Mouse (Mus musculus) embryonic facial prominence, embryonic 15.5 days (tissue): ENCODE data around the gene Cyp17a1. TPM values are rescaled to one million over a fixed set of nuclear protein-coding genes. Genes with fewer than 3 reads are reported as not detected.

Source experiments
- ATAC-seq: fragments of 200-750 bp; cut with Nextera tagmentation; 2 replicates; pipeline ENCODE4 v1.8.0; 2017; ENCODE audit warnings: low read depth, moderate TSS enrichment; ENCODE audit not compliant: insufficient number of reproducible peaks, low FRiP score, low TSS enrichment
- H3K27ac ChIP-seq: fragments of 300-500 bp; sonication (generic); replicated peaks from 2 replicates; pipeline ENCODE4 v1.5.1; 2015; ENCODE audit warnings: mild to moderate bottlenecking, inconsistent platforms
- H3K27me3 ChIP-seq: fragments of 300-500 bp; sonication (generic); 2 replicates; pipeline ENCODE4 v1.6.1; 2015; ENCODE audit warnings: inconsistent platforms
- H3K36me3 ChIP-seq: fragments of 300-500 bp; sonication (generic); 2 replicates; pipeline ENCODE4 v1.6.1; 2015; ENCODE audit warnings: mild to moderate bottlenecking, inconsistent platforms
- H3K4me1 ChIP-seq: fragments of 300-500 bp; sonication (generic); 2 replicates; pipeline ENCODE4 v1.6.1; 2015; ENCODE audit warnings: inconsistent platforms
- H3K4me2 ChIP-seq: fragments of 300-500 bp; sonication (generic); replicated peaks from 2 replicates; pipeline ENCODE4 v1.6.1; 2015; ENCODE audit warnings: mild to moderate bottlenecking, inconsistent platforms
- H3K4me3 ChIP-seq: fragments of 300-500 bp; sonication (generic); replicated peaks from 2 replicates; pipeline ENCODE4 v1.5.1; 2015; ENCODE audit warnings: mild to moderate bottlenecking, inconsistent platforms
- H3K9ac ChIP-seq: fragments of 300-500 bp; sonication (generic); 2 replicates; pipeline ENCODE4 v1.6.1; 2015; ENCODE audit warnings: inconsistent platforms
- H3K9me3 ChIP-seq: fragments of 300-500 bp; sonication (generic); replicated peaks from 2 replicates; pipeline ENCODE4 v1.6.1; 2016; ENCODE audit warnings: inconsistent platforms
- WGBS: fragments of 180-500 bp; shearing (Covaris S2); methylation state at CpG from one replicate; pipeline ENCODE4 v1.1.7; 2015; 5-methylcytosine and 5-hydroxymethylcytosine counted together
- polyA plus RNA-seq: library from polyadenylated mRNA; unstranded; fragments of >200 nt; fragmentation: Nextera tagmentation; extraction: Ambion mirVana; gene quantifications from 2 replicates; pipeline ENCODE4 v1.2.1, GENCODE M21; 2015

Gene Cyp17a1
- polyA plus RNA-seq, 1 experiment from 2014 or later: 1.1 TPM

DNA sequence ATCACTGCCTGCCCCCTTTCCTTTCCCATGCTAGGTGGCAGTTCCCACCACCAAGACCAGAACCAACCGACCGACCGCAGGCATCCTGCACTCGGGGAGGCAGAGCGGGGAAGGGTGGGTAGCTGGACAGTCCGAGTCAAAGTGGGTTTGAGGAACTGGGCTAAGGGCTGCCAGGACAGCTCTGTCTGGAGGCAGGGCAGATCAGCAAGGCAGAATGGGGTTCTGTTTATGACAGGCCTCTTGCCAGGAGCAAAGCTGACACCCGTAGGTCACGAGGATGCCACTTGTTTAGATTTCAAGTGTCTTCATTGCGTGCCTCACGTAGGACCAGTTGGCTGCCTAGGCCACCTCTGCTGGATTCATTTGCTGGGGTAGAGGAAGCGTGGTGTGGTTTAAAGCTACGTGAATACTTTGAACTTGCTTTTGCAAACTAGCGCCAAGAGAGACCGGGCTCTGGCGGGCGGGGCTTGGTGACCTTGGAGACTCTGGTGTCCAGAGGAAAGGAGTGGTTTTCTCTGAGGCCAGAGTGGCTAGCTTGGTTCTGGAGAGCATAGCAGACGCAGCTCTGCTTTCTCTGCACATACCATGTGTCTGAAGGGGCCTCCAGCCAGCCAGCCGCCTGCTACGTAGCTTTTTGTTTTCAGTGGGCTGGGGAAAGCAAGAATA lies 31.4 kb downstream of the Cyp17a1 start:
- H3K27ac ChIP-seq: peak overlapping the region; percentile 90
- no peak for ATAC-seq
- no peaks in the 10 kb centered on the region for H3K9me3 ChIP-seq
- no peaks in the 10 kb centered on the region for H3K27me3 ChIP-seq
- H3K4me3 ChIP-seq: no peak overlapping the region
- WGBS: 51% methylated on average over 19 of the region's 19 CpGs
- no peak overlapping the region; the same call in 1 of the 2 replicates for H3K9ac ChIP-seq
- peaks cover 11% of the 10 kb centered on the region; the same call in 1 of the 2 replicates for H3K36me3 ChIP-seq
- peaks cover 89% of the 10 kb centered on the region for H3K4me1 ChIP-seq
- 0 out of 2 replicates have a peak overlapping the region, but pooled peaks have one; percentile 12 for H3K4me2 ChIP-seq

DNA sequence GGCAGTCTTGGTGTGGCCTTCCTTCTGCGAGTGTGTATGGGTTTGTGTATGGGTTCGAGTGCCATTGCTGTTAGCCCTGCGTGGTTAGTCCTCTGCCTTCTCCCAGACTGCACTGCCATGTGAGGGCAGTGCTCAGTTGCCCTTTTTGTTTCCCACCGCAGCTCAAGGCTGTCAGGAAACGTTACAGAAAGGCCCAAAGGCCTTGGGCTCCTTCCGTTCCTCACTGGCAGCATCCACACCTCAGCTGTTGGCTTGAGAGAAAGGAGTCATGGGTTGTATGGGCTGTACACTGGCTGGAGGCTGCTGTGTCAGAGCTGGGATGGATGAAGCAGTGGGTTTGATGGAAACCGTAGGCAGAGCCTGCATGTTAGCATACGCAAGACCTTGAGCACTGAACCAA lies 32.2 kb downstream of the Cyp17a1 start:
- WGBS: 79% methylated on average over 8 of the region's 8 CpGs
- Histone ChIP-seq H3K36me3 (peaks cover 11% of the 10 kb centered on the region; the same call in 1 of the 2 replicates), H3K4me1 (peaks cover 87% of the 10 kb centered on the region), H3K27ac (no peak overlapping the region), H3K4me2 (no peak overlapping the region), H3K9me3 (no peaks in the 10 kb centered on the region), H3K27me3 (no peaks in the 10 kb centered on the region), H3K4me3 (no peak overlapping the region), H3K9ac (no peak overlapping the region)
- no peak for ATAC-seq

DNA sequence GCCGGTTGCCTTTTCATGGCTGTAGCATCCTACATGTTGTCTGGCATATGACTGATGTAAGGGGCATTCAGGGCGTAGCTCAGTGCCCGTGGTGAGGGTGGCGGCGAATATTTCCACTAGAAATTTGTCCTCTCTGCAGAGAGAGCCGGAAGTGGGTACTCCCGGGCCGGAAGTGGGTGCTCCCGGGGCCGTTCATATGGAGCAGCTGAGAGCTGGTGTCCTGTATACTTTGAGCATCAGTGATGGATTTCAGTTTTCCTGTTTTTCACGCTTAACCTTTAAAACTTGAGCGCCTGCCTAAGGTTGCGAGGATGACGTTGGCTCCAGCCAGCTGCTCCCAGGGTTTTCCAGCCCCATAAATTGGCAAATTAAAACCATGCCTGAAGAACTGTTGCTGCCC lies 33.5 kb downstream of the Cyp17a1 start:
- H3K4me2 ChIP-seq: no peak overlapping the region
- H3K27me3 ChIP-seq: no peaks in the 10 kb centered on the region
- peaks cover 78% of the 10 kb centered on the region for H3K4me1 ChIP-seq
- H3K4me3 ChIP-seq: no peak overlapping the region
- H3K9ac ChIP-seq: no peak overlapping the region
- peak overlapping the region; percentile 71 for H3K27ac ChIP-seq
- H3K36me3 ChIP-seq: peaks cover 10% of the 10 kb centered on the region; the same call in 1 of the 2 replicates
- H3K9me3 ChIP-seq: no peaks in the 10 kb centered on the region
- 52% methylated on average over 14 of the region's 14 CpGs for WGBS
- peak; percentile 12; the same call in 1 of the 2 replicates for ATAC-seq

DNA sequence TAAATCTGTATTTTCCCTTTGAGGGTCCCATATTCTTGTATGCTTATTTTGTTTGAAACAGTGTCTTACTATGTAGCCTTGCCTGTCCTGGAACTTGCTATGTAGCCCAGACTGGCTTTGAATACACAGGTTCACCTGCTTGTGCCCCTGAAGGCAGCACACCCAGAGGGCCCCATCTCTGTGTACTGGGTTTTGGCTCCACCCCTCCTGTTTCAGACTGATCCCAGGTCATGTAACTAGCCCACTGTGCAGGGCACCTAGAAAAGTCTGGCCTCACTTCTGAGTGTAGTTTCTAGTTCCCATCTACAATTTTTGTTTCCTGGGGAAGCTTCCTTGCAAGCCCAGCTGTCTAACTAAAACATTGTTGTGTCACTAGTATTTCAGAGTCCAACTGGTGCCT lies 33.9 kb downstream of the Cyp17a1 start:
- peaks cover 73% of the 10 kb centered on the region for H3K4me1 ChIP-seq

DNA sequence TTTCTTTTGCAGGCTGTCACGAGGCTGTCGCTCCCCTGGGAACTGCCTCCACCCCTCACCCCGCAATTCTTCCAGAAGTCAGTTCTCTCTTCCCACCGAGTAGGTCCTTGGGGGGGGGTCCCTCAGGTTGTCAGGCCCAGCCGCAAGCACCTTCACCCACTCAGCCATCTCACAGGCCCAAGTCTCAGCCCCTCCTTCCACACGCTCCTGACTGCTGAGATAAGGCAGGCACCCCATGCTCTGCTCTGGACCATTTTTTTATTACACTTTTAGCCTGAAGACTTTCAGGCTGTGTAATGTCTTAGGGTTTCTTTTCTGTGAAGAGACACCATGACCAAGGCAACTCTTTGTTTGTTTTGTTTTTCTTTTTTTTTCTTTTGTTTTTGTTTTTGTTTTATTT lies 35.4 kb downstream of the Cyp17a1 start:
- H3K9me3 ChIP-seq: no peaks in the 10 kb centered on the region
- no peak overlapping the region for H3K27ac ChIP-seq
- H3K27me3 ChIP-seq: no peaks in the 10 kb centered on the region
- peaks cover 61% of the 10 kb centered on the region for H3K4me1 ChIP-seq
- WGBS: 70% methylated on average over 6 of the region's 6 CpGs
- H3K9ac ChIP-seq: no peak overlapping the region
- H3K4me2 ChIP-seq: no peak overlapping the region
- peaks cover 8% of the 10 kb centered on the region; the same call in 1 of the 2 replicates for H3K36me3 ChIP-seq
- no peak overlapping the region for H3K4me3 ChIP-seq
- ATAC-seq: no peak

More for the DNA sequence above, 33.9 kb downstream of the Cyp17a1 start:
- H3K27me3 ChIP-seq: no peaks in the 10 kb centered on the region
- no peak for ATAC-seq
- H3K27ac ChIP-seq: peak overlapping the region; percentile 71
- peaks cover 8% of the 10 kb centered on the region; the same call in 1 of the 2 replicates for H3K36me3 ChIP-seq
- no peak overlapping the region for H3K4me3 ChIP-seq
- no peak overlapping the region for H3K4me2 ChIP-seq
- no peaks in the 10 kb centered on the region for H3K9me3 ChIP-seq
- no peak overlapping the region for H3K9ac ChIP-seq

DNA sequence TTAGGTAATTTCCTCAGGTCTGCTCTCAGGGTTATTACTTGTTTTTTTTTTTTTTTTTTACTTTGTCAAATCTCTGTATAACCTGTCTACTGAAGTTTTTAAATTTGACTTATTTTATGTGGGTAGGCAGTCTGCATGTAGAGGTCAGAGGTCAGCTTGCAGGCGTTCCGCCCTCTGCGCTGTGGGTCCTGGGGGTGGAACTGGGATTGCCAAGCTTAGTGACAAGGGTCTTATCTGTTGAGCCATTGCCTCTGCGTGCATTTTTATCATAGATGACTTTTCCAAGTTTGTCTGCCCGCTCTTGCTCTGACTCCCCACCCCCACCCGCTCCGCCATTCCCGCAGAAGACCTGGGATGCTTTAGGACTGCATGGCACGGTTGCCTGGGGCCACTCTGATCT lies 37.2 kb downstream of the Cyp17a1 start:
- H3K4me1 ChIP-seq: peaks cover 44% of the 10 kb centered on the region
- ATAC-seq: no peak
- no peak overlapping the region for H3K4me3 ChIP-seq
- H3K27ac ChIP-seq: no peak overlapping the region
- H3K9me3 ChIP-seq: no peaks in the 10 kb centered on the region
- H3K27me3 ChIP-seq: no peaks in the 10 kb centered on the region
- peaks cover 8% of the 10 kb centered on the region; the same call in 1 of the 2 replicates for H3K36me3 ChIP-seq
- no peak overlapping the region for H3K4me2 ChIP-seq
- WGBS: 59% methylated on average over 9 of the region's 9 CpGs
- H3K9ac ChIP-seq: no peak overlapping the region

DNA sequence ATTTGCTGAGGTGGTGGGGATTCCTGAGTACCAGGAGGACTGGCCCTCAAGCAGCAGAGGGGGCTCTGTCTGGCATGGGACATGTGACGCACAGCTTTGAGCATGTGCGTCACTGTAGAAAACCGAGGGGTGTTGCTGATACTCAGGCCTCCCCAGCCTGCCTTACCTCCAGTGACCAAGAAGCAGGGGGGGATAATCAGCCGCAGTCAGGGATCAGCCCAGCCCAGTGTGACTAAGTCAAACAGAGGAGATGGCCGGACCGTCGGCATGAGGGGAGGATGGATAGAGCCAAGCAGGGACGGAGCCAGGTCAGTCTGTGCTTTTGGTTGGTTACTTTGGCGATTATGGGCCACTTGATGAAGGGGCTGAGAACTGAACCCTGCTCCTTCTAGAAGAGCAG lies 41.3 kb downstream of the Cyp17a1 start:
- no peak overlapping the region for H3K4me2 ChIP-seq
- ATAC-seq: no peak
- H3K9ac ChIP-seq: no peak overlapping the region
- H3K4me3 ChIP-seq: no peak overlapping the region
- WGBS: 86% methylated on average over 9 of the region's 9 CpGs
- no peaks in the 10 kb centered on the region for H3K27me3 ChIP-seq
- peaks cover 25% of the 10 kb centered on the region for H3K4me1 ChIP-seq
- no peak overlapping the region for H3K27ac ChIP-seq
- 0 out of 2 replicates have a peak, but pooled peaks cover 5% of the 10 kb centered on the region for H3K36me3 ChIP-seq
- H3K9me3 ChIP-seq: no peaks in the 10 kb centered on the region

DNA sequence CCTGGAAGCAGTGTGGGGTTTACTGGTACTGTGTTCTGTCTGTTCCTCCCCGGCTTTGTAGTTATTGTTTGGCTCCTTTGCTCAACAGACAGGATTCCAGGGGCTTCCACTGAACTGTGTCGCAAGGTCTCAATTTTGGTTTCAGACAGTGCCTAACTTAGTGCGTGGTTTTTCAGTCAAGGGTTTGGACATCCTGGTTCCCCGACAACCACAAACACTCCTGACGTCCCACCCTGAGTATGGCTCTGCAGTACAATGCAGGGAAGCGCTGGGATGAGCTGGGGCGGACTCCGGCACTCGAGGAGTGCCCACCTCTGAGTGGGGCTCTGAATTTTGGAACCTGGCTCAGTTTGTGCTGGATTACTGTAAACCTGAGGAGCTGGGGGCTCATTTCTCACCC lies 43.2 kb downstream of the Cyp17a1 start:
- H3K27ac ChIP-seq: no peak overlapping the region; the same call in 1 of the 2 replicates
- no peaks in the 10 kb centered on the region for H3K27me3 ChIP-seq
- peaks cover 11% of the 10 kb centered on the region; the same call in 1 of the 2 replicates for H3K36me3 ChIP-seq
- no peak overlapping the region for H3K9ac ChIP-seq
- no peak overlapping the region for H3K4me3 ChIP-seq
- no peak overlapping the region for H3K4me2 ChIP-seq
- H3K4me1 ChIP-seq: peaks cover 25% of the 10 kb centered on the region
- ATAC-seq: no peak
- H3K9me3 ChIP-seq: no peaks in the 10 kb centered on the region
- WGBS: 69% methylated on average over 9 of the region's 9 CpGs

DNA sequence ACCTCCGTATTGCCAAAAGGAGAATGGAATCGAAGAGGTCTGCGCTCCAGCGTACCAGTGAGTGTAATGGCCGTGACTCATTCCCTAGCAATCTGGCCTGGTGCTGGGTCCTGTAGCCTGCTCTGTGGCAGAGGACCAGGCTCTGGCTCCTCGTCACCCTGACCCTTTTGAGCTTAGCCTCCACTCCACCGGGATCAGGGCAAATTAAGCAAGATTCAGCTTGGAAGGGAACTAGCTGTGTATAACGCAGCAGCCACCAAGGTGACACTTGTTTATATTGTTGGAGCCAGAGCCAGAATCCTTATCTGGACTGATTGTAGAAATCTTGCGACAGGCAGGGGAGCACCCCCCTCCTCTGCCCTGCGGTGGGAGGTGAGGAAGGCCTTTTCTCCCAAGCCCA lies 44.6 kb downstream of the Cyp17a1 start:
- ATAC-seq: no peak
- 89% methylated on average over 10 of the region's 10 CpGs for WGBS
- Histone ChIP-seq H3K9me3 (no peaks in the 10 kb centered on the region), H3K36me3 (peaks cover 11% of the 10 kb centered on the region; the same call in 1 of the 2 replicates), H3K27me3 (no peaks in the 10 kb centered on the region), H3K27ac (no peak overlapping the region), H3K4me2 (no peak overlapping the region), H3K9ac (no peak overlapping the region), H3K4me3 (no peak overlapping the region), H3K4me1 (peaks cover 37% of the 10 kb centered on the region)

DNA sequence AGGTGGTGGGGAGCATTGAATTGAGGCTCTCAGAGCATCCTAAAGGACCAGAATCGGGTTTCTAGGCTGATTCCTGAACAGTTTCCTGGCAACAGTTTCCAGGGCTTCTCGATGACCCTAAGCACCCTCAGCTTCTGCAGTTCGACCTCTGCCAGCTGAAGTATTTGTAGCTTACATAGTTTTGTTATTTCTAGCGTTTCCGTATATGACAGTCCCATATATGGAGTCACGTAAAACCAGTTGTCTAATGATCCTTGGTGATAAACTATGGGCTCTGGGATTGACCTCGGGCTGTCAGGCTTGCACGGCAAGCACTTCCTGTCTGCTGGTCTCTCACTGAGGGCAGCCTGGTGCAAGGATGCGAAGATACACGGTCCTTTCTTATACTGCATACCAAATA lies 47.5 kb downstream of the Cyp17a1 start:
- no peak overlapping the region for H3K9ac ChIP-seq
- WGBS: 60% methylated on average over 10 of the region's 10 CpGs
- H3K27me3 ChIP-seq: no peaks in the 10 kb centered on the region
- H3K27ac ChIP-seq: no peak overlapping the region; the same call in 1 of the 2 replicates
- peaks cover 11% of the 10 kb centered on the region; the same call in 1 of the 2 replicates for H3K36me3 ChIP-seq
- ATAC-seq: no peak
- H3K4me1 ChIP-seq: peaks cover 62% of the 10 kb centered on the region
- H3K9me3 ChIP-seq: no peaks in the 10 kb centered on the region
- no peak overlapping the region for H3K4me3 ChIP-seq
- no peak overlapping the region for H3K4me2 ChIP-seq

DNA sequence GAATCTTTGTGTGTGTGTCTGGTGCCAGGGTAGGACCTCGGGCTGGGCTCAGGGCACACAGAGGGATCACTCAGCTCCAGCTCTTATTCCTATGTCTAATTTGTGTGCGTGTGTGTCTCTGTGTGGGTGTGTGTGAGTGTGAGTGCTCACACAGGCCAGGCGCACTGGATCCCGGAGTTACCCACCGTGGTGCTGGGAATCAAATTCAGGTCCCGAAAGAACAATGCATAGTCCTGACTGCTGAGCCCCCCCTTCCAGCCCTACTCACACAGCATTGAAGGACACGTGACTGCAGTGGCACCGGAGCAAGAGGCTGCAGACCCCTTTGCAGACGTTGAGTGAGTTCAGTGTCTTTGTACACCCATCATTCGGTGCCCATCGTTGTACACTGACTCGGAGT lies 48.0 kb downstream of the Cyp17a1 start:
- Histone ChIP-seq H3K27ac (no peak overlapping the region; the same call in 1 of the 2 replicates), H3K4me3 (0 out of 2 replicates have a peak overlapping the region, but pooled peaks have one; percentile 35), H3K9me3 (no peaks in the 10 kb centered on the region), H3K9ac (no peak overlapping the region), H3K27me3 (no peaks in the 10 kb centered on the region), H3K4me1 (peaks cover 62% of the 10 kb centered on the region), H3K36me3 (peaks cover 11% of the 10 kb centered on the region; the same call in 1 of the 2 replicates), H3K4me2 (no peak overlapping the region)
- 91% methylated on average over 12 of the region's 12 CpGs for WGBS
- ATAC-seq: no peak
